Mouse (Mus musculus) liver, embryonic 14.5 days (tissue): ENCODE measurements around the gene P2rx5.

ENCODE experiments used
- CTCF ChIP-seq: IDR thresholded peaks from 2 replicates; pipeline ENCODE4 v1.5.1; 2016; ENCODE audit warnings: antibody characterized with exemption, low read depth, control low read depth
- EP300 ChIP-seq: IDR thresholded peaks from 2 replicates; pipeline ENCODE4 v1.6.1; 2016; ENCODE audit warnings: antibody characterized with exemption, low read depth

DNA sequence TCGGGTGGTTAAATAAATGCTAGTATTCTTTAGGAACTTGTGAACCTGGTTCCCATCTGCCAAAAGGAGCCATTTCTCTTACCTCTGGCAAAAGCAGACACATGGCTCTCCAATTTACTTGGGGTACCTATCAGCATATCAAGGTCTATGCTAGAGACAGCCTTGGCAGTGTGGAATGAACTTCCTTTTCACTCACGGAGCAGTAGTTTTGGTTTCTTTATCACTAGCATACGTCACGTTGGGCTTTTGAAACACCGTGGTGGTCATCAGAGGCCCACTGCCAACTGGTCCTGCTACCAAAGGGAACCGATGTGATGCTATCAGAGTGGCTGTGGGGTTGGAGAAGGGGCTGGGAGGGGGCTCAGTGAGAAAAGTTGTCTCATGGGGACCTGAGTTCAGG lies 27.2 kb upstream of the P2rx5 start:
- TF ChIP-seq CTCF (no peak), EP300 (no peak)
